Mouse (Mus musculus) ES-E14 (cell line): ENCODE results near the gene Olfr764-ps1. TPM values are rescaled to one million over a fixed set of nuclear protein-coding genes. Genes with fewer than 3 reads are reported as not detected.

ENCODE experiments used
- total RNA-seq: library from RNA; depleted of rRNA; stranded (reverse); fragments of 300-350 nt; gene quantifications from 2 replicates; pipeline ENCODE4 v1.2.3, GENCODE M21; 2012; rRNA removed

Gene Olfr764-ps1
- total RNA-seq, 1 experiment = not detected

Other genes starting within 250 kb of the Olfr764-ps1 start
- gene Mmp19, start 249.0 kb downstream of the Olfr764-ps1 start, total RNA-seq = 0.37 and 0.94 TPM in 2 replicates
- 51.9 and 53.0 TPM in 2 replicates for gene Dnajc14, start 235.8 kb downstream of the Olfr764-ps1 start, total RNA-seq
- 7.7 and 11.0 TPM in 2 replicates for gene Tmem198b, start 235.5 kb downstream of the Olfr764-ps1 start, total RNA-seq
- gene Sarnp, start 222.6 kb downstream of the Olfr764-ps1 start, total RNA-seq = 70.1 and 101 TPM in 2 replicates
- gene Ormdl2, start 218.3 kb downstream of the Olfr764-ps1 start, total RNA-seq = 145 and 155 TPM in 2 replicates
- 3.1 and 4.6 TPM in 2 replicates for gene Gdf11, start 148.2 kb downstream of the Olfr764-ps1 start, total RNA-seq
- 158 and 226 TPM in 2 replicates for gene Cd63, start 138.9 kb downstream of the Olfr764-ps1 start, total RNA-seq
- gene Rdh5, start 117.0 kb downstream of the Olfr764-ps1 start, total RNA-seq = 3.9 and 6.8 TPM in 2 replicates
- gene Bloc1s1, start 115.9 kb downstream of the Olfr764-ps1 start, total RNA-seq = 71.2 and 90.0 TPM in 2 replicates
- gene Itga7, start 106.1 kb downstream of the Olfr764-ps1 start, total RNA-seq = 10.1 and 17.6 TPM in 2 replicates
- gene Mettl7b, start 78.9 kb downstream of the Olfr764-ps1 start, total RNA-seq = 0.26 and 0.58 TPM in 2 replicates
- not detected in 2 replicates for gene Olfr9, start 50.5 kb downstream of the Olfr764-ps1 start, total RNA-seq
- not detected in 2 replicates for gene Olfr763, start 29.1 kb downstream of the Olfr764-ps1 start, total RNA-seq
- gene Olfr765, start 10.1 kb upstream of the Olfr764-ps1 start, total RNA-seq = not detected in 2 replicates
- gene Olfr766-ps1, start 29.1 kb upstream of the Olfr764-ps1 start, total RNA-seq = not detected in 2 replicates
- not detected in 2 replicates for gene Olfr767, start 43.0 kb upstream of the Olfr764-ps1 start, total RNA-seq
- not detected in 2 replicates for gene Olfr768, start 59.5 kb upstream of the Olfr764-ps1 start, total RNA-seq
- gene Olfr769, start 78.0 kb upstream of the Olfr764-ps1 start, total RNA-seq = not detected in 2 replicates
- not detected in 2 replicates for gene Olfr770, start 99.1 kb upstream of the Olfr764-ps1 start, total RNA-seq
- not detected in 2 replicates for gene Olfr771, start 124.9 kb upstream of the Olfr764-ps1 start, total RNA-seq
- gene Olfr772, start 138.0 kb upstream of the Olfr764-ps1 start, total RNA-seq = 0.21 TPM in 1 of 2 replicates, not detected in the other
- gene Olfr773, start 147.5 kb upstream of the Olfr764-ps1 start, total RNA-seq = not detected in 2 replicates
- gene Olfr774, start 196.3 kb upstream of the Olfr764-ps1 start, total RNA-seq = not detected in 2 replicates
- not detected in 2 replicates for gene Olfr775, start 208.5 kb upstream of the Olfr764-ps1 start, total RNA-seq
- gene Olfr776, start 219.2 kb upstream of the Olfr764-ps1 start, total RNA-seq = not detected in 2 replicates
- not detected in 2 replicates for gene Olfr777, start 231.6 kb upstream of the Olfr764-ps1 start, total RNA-seq